Mouse (Mus musculus) thymus, postnatal 25 days (tissue): ENCODE data around the gene Ppih.
"Not testable (repeated sequence)": the region's sequence is repeated elsewhere in the genome, so short reads cannot be mapped to it uniquely, and the experiment has no call there.

Experiments
- DNase-seq: peaks from one replicate; pipeline ENCODE4 v3.0.0; 2022

Ppih gene

DNA sequence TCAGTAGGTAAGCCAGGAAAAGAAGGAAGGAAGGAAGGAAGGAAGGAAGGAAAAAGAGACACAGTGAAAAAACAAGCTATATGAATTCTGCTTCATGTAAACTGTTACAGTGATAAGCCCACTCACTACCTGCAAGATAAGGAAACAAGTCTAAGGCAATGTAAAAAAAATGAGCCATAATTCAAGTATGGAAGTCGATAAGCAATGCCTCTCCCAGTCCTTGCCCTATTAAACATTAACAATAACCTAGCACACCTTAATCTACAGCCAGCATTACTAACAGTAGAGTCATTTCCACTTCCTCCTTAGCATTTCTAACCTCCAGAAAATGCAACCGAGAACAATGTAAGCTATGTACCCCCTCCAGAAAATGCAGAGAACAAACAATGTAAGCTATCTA is 35.0 kb downstream of the Ppih start:
- DNase-seq = no peak

DNA sequence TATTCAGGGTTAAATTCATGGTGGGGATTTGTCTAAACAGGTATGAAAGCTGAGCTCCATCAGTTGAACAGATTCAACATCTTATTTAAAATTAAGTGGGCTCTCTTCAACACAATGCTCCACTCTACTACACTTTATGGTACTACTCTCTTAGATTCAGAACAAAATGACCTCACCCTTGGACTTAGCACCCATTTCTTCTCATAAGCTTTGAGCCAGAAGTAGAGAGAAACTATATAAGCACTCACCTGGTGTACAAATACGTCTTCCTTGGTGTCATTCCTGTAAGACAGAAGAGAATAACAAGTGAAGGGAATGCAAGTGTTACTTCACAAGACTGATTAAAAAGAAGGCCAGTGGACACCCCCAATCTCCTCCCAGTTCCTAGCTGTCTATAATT is 35.5 kb downstream of the Ppih start:
- no peak for DNase-seq

DNA sequence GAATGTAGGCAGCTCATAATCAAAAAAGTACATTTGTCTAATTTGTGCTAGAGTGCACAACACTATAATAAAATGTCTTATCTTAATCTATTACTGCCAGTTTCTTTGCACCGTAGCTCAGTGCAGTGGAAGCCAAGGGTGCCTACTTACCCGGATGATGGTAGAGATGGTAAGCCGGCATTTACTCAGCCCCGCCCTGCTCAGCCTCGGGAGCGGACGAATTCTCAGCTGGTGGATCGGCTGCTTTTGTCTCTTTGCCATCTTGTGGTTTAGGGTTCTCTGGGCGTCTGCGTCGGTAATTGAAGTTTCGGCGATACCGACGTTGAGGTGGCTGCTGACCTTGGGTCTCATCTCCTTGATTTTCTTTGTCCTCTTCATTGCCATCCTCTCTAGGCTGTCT is 41.6 kb downstream of the Ppih start:
- not testable (repeated sequence) for DNase-seq

DNA sequence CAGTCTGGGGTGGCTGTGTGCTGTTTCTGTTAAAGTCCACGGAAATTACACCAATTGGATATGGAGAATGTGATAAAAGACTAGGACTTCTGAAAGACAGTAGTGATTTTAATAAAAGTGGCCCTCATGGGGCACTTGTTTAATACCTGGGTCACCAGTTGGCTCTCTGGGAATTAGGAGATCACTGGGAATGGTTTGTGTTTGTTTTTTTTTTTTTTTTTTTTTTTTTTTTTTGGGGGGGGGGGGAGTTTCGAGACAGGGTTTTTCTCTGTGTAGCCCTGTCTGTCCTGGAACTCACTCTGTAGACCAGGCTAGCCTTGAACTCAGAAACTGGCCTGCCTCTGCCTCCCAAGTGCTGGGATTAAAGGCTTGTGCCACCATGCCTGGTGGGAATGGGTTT is 44.6 kb downstream of the Ppih start:
- no peak for DNase-seq

DNA sequence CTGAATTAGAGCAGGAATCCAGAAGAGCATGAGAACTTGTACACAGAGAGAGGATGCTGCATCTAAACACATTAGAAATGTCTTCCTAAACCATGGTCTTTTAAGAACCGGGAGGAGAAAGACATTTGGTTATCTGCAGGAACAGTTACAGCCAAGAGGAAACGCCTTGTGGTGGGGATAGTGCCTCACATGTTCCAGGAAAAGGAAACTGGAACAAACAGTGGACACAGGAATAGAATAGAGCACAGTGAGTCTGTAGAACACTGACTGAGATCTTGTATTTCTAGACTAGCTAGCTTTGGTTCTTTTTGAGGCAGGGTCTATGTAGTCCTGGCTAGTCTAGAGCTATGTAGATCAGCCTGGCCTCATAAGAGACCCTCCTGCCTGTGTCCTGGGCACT is 45.1 kb downstream of the Ppih start:
- DNase-seq = no peak

DNA sequence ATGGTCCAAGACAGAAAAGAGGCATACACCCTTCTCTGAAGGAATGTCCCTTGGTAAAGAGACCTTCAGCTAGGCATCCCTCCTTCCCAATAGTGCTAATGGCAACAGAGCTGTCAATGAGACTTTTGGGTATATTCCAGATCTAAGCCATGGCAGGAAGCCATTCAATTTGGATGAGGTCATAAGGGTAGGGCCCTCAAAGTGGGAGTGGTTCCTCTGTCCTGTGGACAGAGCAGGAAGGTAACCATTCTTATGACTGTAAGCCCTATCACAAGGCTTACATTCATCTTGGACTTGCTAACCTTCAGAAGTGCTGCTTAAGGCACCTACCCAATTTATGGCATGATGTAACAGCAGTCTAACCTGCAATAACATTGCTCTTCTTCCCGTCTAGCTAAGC is 45.7 kb downstream of the Ppih start:
- DNase-seq = no peak

DNA sequence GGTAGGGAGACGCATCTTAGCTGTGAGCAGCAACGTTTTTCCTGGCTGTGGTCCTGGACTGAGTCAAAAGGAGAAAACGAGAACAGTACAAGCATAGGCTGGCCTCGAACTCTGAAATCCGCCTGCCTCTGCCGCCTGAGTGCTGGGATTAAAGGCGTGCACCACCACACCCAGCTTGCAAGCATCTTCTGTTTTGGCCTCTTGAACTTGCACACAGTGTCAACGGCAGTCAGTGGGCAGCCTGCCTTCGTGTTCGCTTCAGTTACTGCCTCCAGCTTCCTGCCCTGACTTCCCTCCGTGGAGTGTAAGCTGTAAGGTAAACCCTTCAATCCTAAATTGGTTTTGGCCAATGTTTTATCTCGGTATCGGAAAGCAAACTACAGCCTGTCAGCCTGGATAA is 53.7 kb downstream of the Ppih start:
- no peak for DNase-seq

DNA sequence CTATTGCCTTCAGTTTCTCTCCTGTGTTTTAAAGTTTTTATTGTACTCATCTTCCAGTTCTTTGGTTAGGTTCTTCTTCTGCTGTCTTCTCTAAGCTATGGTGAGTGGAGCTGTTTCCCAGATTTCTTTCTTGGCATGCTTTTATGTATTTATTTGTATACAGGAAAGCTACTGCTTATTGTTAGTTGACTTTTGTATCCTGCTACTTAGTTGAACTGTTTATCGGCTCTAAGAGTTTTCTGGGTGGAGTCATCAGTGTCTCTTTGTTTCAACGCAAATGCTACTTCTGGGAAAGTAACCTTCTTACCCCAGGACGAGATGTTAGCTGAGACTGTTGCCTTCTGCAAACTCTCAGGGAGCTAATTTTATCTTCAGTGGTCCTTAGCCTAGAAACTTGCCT is 56.9 kb downstream of the Ppih start:
- no peak for DNase-seq

DNA sequence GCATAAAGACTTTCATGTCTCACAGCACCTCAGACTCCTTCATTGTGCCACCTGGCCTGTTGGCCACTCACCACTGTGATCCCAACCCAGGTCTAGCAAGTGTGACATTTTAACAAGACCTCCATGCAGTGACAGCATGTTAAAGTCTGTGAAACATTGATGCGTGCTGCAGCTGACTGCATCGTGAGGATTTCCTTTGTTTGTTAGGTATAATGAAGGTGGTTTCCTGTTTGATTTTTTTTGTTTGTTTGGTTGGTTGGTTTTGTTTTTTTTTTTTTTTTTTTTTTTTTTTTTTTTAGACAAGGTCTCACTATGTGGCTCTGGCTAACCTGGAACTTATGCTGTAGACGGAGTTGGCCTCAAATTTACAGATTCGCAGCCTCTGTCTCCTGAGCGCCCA is 57.9 kb downstream of the Ppih start:
- DNase-seq = no peak

DNA sequence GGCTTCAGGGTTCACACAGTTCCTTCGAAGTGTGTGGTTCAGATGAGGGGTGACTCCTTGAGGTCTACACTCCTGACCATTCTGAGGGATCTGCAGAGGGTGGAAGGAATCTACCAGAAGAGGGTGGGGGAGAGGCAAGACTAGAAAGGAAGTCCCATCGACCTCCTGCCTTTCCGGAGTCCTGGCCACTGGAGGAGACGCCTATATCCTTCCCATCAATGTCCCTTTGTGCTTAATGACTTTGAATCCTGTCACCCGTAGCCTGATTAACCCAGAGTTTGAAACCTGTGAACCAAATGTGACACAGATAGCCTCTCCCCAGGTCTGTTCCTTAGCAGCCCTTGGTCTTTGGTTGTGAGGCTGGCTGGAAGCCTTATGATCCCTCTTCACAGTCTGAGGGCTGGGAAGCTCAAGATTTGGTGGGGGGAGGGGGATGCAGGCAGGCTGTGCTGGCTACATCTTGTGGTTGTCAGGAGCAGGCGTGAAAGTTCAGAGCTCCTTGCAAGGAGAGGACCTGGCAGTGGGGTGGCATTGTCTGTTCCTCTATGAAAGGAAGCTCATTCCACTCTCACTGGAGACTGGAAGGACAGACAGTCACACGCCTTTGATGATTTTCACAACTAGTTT is 59.1 kb downstream of the Ppih start:
- no peak for DNase-seq

DNA sequence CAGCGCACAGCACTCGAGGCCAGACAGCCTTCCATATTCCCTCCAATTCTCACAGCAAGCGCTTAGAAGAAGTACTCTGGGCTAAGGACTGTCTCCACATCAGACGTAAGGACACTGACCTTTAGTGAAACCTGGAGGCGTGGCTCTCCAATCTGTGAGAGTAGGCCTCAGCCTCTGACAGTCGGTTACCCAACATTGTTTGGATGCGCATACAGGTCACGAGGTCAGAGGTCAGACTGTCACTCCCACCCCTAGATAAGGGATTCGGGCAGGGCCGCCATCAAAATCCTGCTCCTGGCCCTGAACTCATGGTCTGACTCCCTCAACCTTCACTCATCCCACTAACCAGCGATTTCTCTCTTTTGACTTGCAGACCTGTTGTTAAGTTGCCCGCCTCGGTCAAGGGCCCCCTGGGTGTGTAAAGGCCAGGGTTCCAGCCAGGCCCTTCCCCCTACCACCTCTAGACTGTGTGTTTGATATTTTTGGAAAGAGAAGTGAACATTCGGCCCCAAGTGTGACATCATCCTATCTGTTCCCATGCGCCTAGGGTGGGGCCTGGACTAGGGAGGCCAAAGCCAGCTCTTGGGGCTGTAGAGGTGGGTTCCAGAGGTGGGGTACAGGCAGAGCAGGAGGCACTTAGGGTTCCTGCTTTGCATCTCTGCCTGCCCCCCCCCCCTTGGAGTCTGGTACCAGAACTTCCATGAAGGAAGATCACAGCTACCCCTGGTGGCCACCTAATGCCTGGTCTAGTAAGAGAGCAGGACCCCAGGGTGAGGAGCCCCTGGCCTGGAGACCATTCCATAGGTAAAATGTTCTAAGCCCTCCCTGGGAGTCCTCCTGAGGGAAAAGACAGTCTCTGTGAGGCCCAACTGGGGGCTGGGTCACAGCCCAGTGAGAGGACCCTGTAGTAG is 60.7 kb downstream of the Ppih start:
- DNase-seq = no peak

DNA sequence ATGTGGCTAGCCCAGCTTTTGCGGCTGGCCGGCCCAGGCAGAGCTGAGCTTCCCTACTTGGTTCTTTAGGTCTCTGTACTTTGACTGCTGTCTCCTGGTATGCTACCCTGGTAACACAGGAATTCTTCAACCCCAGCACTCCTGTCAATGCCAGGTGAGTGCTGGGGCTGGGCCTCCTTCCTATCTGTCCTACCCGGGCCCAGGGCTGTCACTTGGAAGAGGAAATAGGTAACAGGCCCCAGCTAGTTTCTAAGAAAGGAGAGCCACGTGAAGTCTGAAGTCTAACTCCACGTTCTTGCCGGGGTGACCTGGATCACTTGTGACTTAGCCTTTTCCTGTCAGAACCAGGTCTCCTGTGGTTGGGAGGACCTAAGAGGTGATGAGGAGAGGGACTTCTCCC is 63.3 kb downstream of the Ppih start:
- no peak for DNase-seq

DNA sequence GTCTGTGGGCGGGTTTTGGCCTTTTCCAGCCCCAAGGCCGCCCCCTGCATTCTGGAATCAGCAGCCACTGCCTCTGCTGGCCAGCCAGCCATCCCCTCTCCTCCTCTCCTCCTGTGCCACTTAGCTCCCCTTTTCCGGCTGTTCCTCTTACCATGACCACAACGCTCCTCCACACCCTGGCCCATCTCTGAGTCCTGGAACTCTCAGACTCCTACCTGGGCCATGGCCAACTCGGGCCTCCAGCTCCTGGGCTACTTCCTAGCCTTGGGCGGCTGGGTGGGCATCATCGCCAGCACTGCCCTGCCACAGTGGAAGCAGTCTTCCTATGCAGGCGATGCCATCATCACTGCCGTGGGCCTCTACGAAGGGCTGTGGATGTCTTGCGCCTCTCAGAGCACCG is 65.0 kb downstream of the Ppih start, which contains the start of gene Cldn19:
Gene Cldn19 (plus strand): TSS at position 64 of the 400 bp plus-strand sequence.
- DNase-seq = no peak

DNA sequence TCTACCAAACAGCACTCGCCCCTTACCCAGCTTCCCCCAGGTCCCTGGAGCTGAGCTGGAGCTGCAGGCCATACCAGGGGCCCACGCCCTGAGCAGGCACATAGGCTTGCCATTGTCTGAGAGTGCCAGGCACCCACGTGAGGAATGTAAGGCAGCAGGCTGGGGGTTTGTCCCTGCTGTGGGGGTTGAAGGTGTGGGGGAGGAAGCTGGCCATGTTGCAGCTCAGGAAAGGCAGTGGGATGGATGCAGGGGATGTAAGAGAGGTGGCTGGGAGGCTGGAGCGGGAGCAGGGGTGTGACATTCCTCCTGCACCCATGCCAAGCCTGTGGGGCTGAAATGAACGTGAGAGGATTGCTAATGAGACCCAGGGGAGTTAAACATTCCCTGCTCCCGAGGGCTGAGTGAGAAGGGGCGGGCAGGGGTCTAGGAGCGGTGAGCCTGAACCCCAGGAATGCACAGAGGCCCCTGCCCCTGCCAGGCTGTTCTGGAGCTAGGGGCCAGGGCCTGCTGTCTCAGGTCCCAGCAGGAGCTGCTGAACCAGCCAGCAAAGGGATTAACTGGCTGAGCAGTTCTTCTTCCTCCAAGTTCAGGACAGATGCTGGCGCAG is 66.2 kb downstream of the Ppih start:
- DNase-seq = no peak

DNA sequence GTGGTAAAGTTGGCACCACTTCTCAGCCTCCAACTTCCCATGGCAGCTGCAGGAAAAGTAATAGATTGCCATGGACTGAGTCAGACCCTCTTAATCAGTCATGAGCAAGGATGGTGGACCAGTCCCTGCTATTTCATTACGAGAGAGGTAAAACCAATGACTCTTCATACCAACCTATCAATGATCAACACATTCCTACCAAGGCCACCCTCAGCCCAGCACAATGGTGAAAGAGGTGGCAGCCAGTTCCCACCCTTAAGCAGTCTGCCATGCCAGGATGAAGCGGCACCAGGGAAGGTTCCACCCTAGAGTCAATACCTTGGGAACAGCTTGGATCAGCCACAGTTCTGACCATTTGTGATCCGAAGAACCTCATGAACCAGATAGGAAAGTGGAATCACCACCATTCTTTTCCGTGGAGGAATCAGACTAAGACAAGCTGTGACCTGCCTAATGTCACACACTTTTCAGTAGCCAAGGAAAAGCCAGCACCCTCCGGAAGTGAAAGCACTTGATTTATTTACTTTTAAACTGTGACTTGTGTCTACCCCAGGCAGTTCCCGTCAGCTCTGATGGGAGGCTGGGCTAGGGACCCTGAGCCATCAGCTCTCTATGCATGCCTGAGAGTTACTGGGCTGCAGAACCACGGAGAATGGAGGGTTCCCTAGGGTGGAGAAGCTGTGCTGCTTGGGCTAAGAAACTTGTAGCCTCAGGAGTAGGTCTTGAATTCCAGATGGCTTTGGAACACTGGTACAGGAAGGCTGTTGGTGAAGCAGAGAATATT is 68.1 kb downstream of the Ppih start:
- no peak for DNase-seq
